Mouse (Mus musculus) hematopoietic stem cell, adult 5-6 weeks (primary cell): ENCODE results near the gene Vamp5. TPM values are rescaled to one million over a fixed set of nuclear protein-coding genes. Genes with fewer than 3 reads are reported as not detected.

Experiments used
- ATAC-seq, 2 experiments: fragments of 125-278 bp in 1 of 2; replicated peaks in 1 of 2; 2 replicates each; pipeline ENCODE4 v1.8.0; 2016 to 2017; ENCODE audit warnings: inconsistent platforms in 2 of 2, mild to moderate bottlenecking in 2 of 2, moderate number of reproducible peaks in 2 of 2, low read depth in 1 of 2, moderate TSS enrichment in 1 of 2; ENCODE audit not compliant: low FRiP score in 2 of 2, poor library complexity in 2 of 2, severe bottlenecking in 2 of 2, insufficient read depth in 1 of 2, low TSS enrichment in 1 of 2
- total RNA-seq: library from RNA; stranded (forward); fragments of 172-1452, 232-1000 nt; gene quantifications from 2 replicates; pipeline ENCODE4 v1.2.3, GENCODE M21; 2017

Vamp5 gene
- total RNA-seq, 1 experiment from 2014 or later, result 57.2 TPM

- no peak for ATAC-seq
Measured at GRCm38 (mm10) chr6:72374206-72374605, 6.1 kb downstream of the Vamp5 start.

DNA sequence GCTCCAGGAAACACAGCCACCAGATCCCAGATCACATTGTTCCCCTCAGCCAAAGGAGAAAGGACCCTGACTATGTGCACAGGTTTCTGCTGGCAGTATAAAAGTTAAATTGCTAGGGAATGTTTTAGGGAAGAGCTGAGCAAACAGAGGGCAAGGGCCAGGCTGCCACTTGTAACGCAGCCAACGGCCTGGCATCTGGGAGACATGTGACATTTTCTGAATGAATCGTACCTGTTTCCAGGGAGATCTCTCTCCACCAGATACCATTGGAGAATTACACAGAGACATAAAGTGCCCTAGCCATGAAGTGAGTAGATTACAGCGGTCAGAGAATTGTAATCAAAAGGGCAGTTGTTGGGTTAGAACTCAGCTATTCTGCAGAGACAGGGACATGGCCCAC, 7.1 kb downstream of the Vamp5 start:
- ATAC-seq, result no peak

GRCm38 (mm10) chr6:72371571-72371970, 8.7 kb downstream of the Vamp5 start:
- no peak for ATAC-seq

- ATAC-seq, result no peak
Measured at GRCm38 (mm10) chr6:72371147-72371546, 9.1 kb downstream of the Vamp5 start.

GRCm38 (mm10) chr6:72370091-72370490, 10.2 kb downstream of the Vamp5 start:
- no peak for ATAC-seq

DNA sequence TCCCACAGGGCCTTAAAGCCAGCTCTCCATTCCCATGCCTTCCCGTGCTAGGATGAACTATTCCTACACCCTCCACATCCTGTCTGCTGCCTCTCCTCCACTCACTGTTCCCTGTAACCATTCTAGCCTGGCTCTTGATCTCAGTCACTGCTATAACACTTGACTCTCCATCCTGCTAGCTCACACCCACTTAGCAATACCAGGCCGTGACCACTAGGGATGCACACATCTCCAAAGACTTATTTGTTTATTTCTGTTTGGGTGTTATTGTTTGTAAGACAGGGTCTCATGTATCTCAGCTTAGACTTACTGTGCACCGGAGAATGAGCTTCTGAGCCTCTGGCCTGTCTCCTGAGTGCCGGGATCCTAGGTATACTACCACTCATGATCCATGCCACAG, 10.7 kb downstream of the Vamp5 start:
- no peak; a peak in 1 of 4 replicates for ATAC-seq

GRCm38 (mm10) chr6:72367460-72367974, 12.8 kb downstream of the Vamp5 start:
- no peak for ATAC-seq

GRCm38 (mm10) chr6:72366844-72367443, 13.3 kb downstream of the Vamp5 start, which contains the start of gene Rnf181:
TSS of gene Rnf181 (minus strand) at chr6:72366956.
- no peak for ATAC-seq

GRCm38 (mm10) chr6:72366304-72366703, 14.0 kb downstream of the Vamp5 start:
- no peak for ATAC-seq

DNA sequence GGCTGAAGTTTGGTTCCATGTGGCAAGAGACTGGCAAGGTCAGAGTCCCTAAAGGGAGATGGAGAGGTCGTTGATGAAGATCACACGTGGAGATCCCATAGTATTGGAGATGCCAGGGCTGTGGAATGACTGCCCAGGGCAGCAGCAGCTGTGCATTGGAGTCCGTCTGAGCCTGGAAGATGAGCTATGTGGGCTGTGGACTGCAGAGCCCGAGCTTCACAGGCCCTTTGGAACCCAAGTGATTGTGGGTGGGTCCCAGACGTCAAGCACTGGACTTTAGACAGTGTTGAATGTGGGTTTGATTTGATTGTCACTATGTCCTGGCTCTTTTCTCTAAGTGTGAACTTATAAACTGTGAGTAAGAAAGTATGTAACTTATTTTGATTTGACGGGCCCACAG, 15.3 kb downstream of the Vamp5 start:
- no peak for ATAC-seq

- ATAC-seq, result no peak
Measured at GRCm38 (mm10) chr6:72364009-72364408, 16.3 kb downstream of the Vamp5 start.

DNA sequence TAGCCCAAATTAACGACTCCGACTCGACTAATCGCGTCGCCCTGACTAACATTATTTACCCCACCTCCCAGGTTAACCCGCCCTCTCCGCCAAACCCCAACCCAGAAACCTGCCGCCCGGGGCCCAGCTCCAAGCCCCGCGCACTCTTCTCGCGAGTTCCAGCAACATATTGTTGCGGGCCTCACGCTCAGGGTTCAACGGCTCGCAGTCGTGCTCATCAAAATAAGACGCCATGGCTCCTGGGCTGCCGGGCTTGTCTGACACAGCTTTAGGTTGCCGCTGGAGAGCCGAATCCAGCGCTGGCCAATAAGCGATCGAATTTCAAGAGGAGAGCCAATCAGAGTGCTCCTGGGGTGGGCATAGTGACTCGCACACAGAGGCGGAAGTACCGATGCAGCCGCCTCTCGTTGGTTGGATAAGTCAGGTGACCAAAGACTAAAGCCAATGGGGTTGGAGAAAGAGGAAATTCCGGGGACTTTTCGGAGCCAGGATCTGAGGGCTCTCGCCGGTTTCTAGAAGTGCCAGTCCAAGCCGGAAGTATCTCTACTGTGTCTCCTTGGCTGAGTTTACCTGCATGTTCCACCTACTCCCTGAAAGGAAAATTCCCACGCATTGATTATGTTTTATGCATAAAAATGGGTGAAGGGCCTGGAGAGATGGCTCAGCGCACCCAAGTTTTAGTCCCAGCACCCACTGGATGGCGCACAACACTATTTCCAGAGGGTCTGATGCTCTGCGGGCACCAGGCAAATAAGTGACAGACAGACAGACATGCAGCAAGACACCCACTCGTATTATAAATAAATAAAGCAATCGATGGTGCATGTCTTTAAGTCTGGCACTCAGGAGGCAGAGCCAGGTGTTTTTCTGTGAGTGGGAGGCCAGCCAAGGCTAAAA, 17.9 kb downstream of the Vamp5 start:
- ATAC-seq, result peak; percentile 97

DNA sequence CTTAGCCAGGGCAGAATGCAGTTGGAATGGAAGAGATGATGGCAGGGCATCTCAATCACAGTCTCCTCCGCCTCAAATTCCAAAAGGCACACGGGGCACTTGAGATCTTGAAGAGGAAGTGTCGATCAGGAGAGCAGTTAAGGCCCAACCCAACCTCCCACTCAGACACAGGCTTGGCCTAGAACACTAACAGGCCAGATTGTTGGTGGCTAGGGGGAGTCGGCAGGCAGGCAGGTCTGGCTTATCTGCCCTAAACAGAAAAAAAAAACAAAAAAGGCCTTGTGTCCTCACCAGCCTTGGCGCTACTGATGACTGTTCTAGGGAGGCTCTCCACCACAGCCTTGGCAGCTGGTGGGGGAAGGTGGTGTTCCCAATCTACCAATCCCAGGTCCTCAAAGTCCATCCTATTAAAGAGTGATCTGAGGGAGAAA, 19.1 kb downstream of the Vamp5 start:
- ATAC-seq, result no peak

- ATAC-seq, result no peak
Measured at GRCm38 (mm10) chr6:72360599-72360935, 19.7 kb downstream of the Vamp5 start.

DNA sequence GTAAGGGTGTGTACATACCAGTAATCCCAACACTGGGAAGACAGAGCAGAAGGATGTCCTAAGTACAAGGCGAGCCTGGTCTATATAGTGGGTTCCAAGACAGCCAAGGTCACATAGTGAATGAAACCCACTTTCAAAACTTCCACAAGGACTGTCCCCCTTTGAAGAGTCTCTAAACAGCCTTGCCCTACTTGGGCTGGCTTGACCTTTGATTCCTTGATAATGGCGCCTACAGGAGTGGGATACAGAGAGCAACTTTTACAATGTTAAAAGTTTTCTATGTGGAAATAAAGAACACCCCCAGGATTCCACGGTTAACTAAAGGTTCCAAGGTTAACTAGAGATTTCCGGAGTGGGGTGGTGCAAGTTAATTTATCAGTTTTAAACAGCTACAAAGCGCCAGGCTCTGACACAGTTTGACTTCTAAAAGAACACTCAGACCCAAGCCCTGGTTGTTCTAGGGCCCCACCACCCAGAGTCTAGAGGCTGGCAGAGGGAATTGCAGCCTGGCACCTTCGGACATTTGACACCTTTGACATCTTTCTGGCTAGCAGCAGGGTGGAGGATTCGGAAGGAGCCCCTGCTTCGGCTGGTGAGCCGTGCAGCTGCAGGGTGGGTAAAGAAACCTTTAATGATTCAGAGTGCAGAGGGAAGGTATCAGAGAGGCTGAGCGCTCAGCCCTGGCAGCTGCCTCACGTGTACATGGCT, 20.2 kb downstream of the Vamp5 start:
- no peak for ATAC-seq

DNA sequence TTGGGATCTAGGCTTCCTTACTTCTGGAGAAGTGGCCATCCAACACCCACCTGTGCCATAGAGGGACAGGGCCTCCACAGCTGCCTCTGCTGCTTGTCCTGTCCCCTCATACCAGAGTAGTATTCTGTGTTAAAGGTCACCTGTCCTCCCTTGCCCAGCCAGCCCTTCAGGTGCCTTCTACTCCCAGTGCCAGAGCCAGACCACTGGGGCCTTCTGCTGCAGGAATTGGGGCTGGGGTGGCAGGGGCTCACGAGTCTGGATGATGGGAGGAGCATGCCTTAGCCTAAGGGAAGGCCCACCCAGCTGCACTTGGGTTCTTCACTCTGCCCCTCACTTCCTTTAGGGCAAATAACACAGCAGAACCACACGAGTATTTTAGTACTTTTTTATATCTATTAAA, 20.9 kb downstream of the Vamp5 start:
- no peak for ATAC-seq

GRCm38 (mm10) chr6:72358086-72358764, 22.0 kb downstream of the Vamp5 start:
- ATAC-seq, result no peak
